Mouse (Mus musculus) kidney, adult 9 months (tissue): Measurements from ENCODE around the gene Dab2ip.

ENCODE experiments used
- DNase-seq: peaks from one replicate; pipeline ENCODE4 v3.0.0; 2022

Dab2ip gene

GRCm38 (mm10) chr2:35720956-35721355, 162.9 kb downstream of the Dab2ip start:
- DNase-seq, result no peak

GRCm38 (mm10) chr2:35722821-35723220, 164.8 kb downstream of the Dab2ip start:
- DNase-seq, result no peak

- DNase-seq, result no peak
Observed at GRCm38 (mm10) chr2:35723267-35723666, 165.2 kb downstream of the Dab2ip start.

GRCm38 (mm10) chr2:35723691-35724090, 165.6 kb downstream of the Dab2ip start:
- DNase-seq, result peak; percentile 52

- DNase-seq, result no peak
Observed at GRCm38 (mm10) chr2:35728633-35729032, 170.6 kb downstream of the Dab2ip start.

- DNase-seq, result peak; percentile 81
Observed at GRCm38 (mm10) chr2:35729077-35730065, 171.3 kb downstream of the Dab2ip start.

GRCm38 (mm10) chr2:35731671-35732449, 173.8 kb downstream of the Dab2ip start:
- DNase-seq, result no peak

GRCm38 (mm10) chr2:35735001-35735400, 176.9 kb downstream of the Dab2ip start:
- no peak for DNase-seq

GRCm38 (mm10) chr2:35736061-35736460, 178.0 kb downstream of the Dab2ip start:
- DNase-seq, result no peak

GRCm38 (mm10) chr2:35737467-35738027, 179.5 kb downstream of the Dab2ip start:
- DNase-seq, result no peak

- DNase-seq, result no peak
Observed at GRCm38 (mm10) chr2:35739669-35740254, 181.7 kb downstream of the Dab2ip start.

GRCm38 (mm10) chr2:35745876-35746275, 187.8 kb downstream of the Dab2ip start:
- no peak for DNase-seq

GRCm38 (mm10) chr2:35746638-35747037, 188.6 kb downstream of the Dab2ip start:
- no peak for DNase-seq

GRCm38 (mm10) chr2:35747371-35748035, 189.4 kb downstream of the Dab2ip start:
- no peak for DNase-seq

- no peak for DNase-seq
Observed at GRCm38 (mm10) chr2:35750533-35751141, 192.6 kb downstream of the Dab2ip start.

GRCm38 (mm10) chr2:35751781-35752505, 193.9 kb downstream of the Dab2ip start:
- DNase-seq, result no peak

GRCm38 (mm10) chr2:35756467-35756866, 198.4 kb downstream of the Dab2ip start:
- DNase-seq, result no peak

- no peak for DNase-seq
Observed at GRCm38 (mm10) chr2:35760352-35760751, 202.3 kb downstream of the Dab2ip start.

- DNase-seq, result no peak
Observed at GRCm38 (mm10) chr2:35760867-35761266, 202.8 kb downstream of the Dab2ip start.

- DNase-seq, result no peak
Observed at GRCm38 (mm10) chr2:35761458-35761857, 203.4 kb downstream of the Dab2ip start.

GRCm38 (mm10) chr2:35763818-35764217, 205.8 kb downstream of the Dab2ip start:
- DNase-seq, result no peak
